Mouse (Mus musculus): Measurements from ENCODE around the gene Hlcs. TPM values are rescaled to one million over a fixed set of nuclear protein-coding genes. Genes with fewer than 3 reads are reported as not detected.
A peak's percentile ranks its signal among the peaks of the same experiment; 100 is the strongest.

Gene Hlcs
- total RNA-seq, 2 experiments from 2014 or later = 12.1 to 14.1 TPM

- DNase-seq (ENCODE audit: low spot score in 2 of 2) = no peak
These were observed 22.2 kb downstream of the Hlcs start for GRCm38 (mm10) chr16:94291141-94291540.

- peak; percentile 71 to 82 for DNase-seq (ENCODE audit: low spot score in 2 of 2)
These were observed 23.0 kb downstream of the Hlcs start for GRCm38 (mm10) chr16:94290073-94290999.

GRCm38 (mm10) chr16:94289138-94290072 lies 24.0 kb downstream of the Hlcs start:
- peak; percentile 59 to 61 for DNase-seq (ENCODE audit: low spot score in 2 of 2)

GRCm38 (mm10) chr16:94287826-94288225 lies 25.5 kb downstream of the Hlcs start:
- no peak for DNase-seq (ENCODE audit: low spot score in 2 of 2)

GRCm38 (mm10) chr16:94283972-94284371 lies 29.4 kb downstream of the Hlcs start:
- DNase-seq (ENCODE audit: low spot score in 2 of 2) = no peak

GRCm38 (mm10) chr16:94270826-94271225 lies 42.5 kb downstream of the Hlcs start:
- no peak for DNase-seq (ENCODE audit: low spot score in 2 of 2)

GRCm38 (mm10) chr16:94269635-94270034 lies 43.7 kb downstream of the Hlcs start:
- peak; percentile 93 for DNase-seq (ENCODE audit: low spot score in 2 of 2)

GRCm38 (mm10) chr16:94268205-94268604 lies 45.2 kb downstream of the Hlcs start:
- DNase-seq (ENCODE audit: low spot score in 2 of 2) = no peak

GRCm38 (mm10) chr16:94264611-94265010 lies 48.8 kb downstream of the Hlcs start:
- DNase-seq (ENCODE audit: low spot score in 2 of 2) = no peak

GRCm38 (mm10) chr16:94262501-94262900 lies 50.9 kb downstream of the Hlcs start:
- no peak for DNase-seq (ENCODE audit: low spot score in 2 of 2)

- no peak for DNase-seq (ENCODE audit: low spot score in 2 of 2)
These were observed 52.3 kb downstream of the Hlcs start for GRCm38 (mm10) chr16:94260938-94261630.

- peak; percentile 89 to 90 for DNase-seq (ENCODE audit: low spot score in 2 of 2)
These were observed 54.7 kb downstream of the Hlcs start for GRCm38 (mm10) chr16:94258366-94259310.

- DNase-seq (ENCODE audit: low spot score in 2 of 2) = no peak
These were observed 57.8 kb downstream of the Hlcs start for GRCm38 (mm10) chr16:94255592-94255991.

GRCm38 (mm10) chr16:94255035-94255434 lies 58.3 kb downstream of the Hlcs start:
- DNase-seq (ENCODE audit: low spot score in 2 of 2) = no peak

GRCm38 (mm10) chr16:94254415-94254891 lies 58.9 kb downstream of the Hlcs start:
- DNase-seq (ENCODE audit: low spot score in 2 of 2) = no peak

- no peak for DNase-seq (ENCODE audit: low spot score in 2 of 2)
These were observed 59.5 kb downstream of the Hlcs start for GRCm38 (mm10) chr16:94253671-94254414.

GRCm38 (mm10) chr16:94251756-94252155 lies 61.6 kb downstream of the Hlcs start:
- DNase-seq (ENCODE audit: low spot score in 2 of 2) = no peak

- DNase-seq (ENCODE audit: low spot score in 2 of 2) = no peak
These were observed 62.6 kb downstream of the Hlcs start for GRCm38 (mm10) chr16:94250640-94251349.

Measured in layer of hippocampus, postnatal 10 days (tissue).